Mouse (Mus musculus) kidney, embryonic 16.5 days (tissue): ENCODE measurements around the gene Fhdc1. TPM values are rescaled to one million over a fixed set of nuclear protein-coding genes. Genes with fewer than 3 reads are reported as not detected.

Experiments
- ATAC-seq: fragments of 200-750 bp; cut with Nextera tagmentation; 2 replicates; pipeline ENCODE4 v1.8.0; 2017; ENCODE audit warnings: moderate TSS enrichment; ENCODE audit not compliant: low FRiP score, low TSS enrichment
- H3K27ac ChIP-seq: fragments of 300-500 bp; sonication (generic); 2 replicates; pipeline ENCODE4 v1.5.1; 2014; ENCODE audit warnings: low read length
- H3K27me3 ChIP-seq: fragments of 300-500 bp; sonication (generic); 2 replicates; pipeline ENCODE4 v1.6.1; 2014; ENCODE audit warnings: low read length, control low read depth, mixed read lengths; ENCODE audit not compliant: insufficient read depth
- H3K36me3 ChIP-seq: fragments of 300-500 bp; sonication (generic); 2 replicates; pipeline ENCODE4 v1.6.1; 2014; ENCODE audit warnings: low read length, control low read depth, mixed read lengths; ENCODE audit not compliant: insufficient read depth
- H3K4me1 ChIP-seq: fragments of 300-500 bp; sonication (generic); 2 replicates; pipeline ENCODE4 v1.6.1; 2014; ENCODE audit warnings: low read length, control low read depth, mixed read lengths; ENCODE audit not compliant: insufficient read depth
- H3K4me2 ChIP-seq: fragments of 300-500 bp; sonication (generic); replicated peaks from 2 replicates; pipeline ENCODE4 v1.6.1; 2014; ENCODE audit warnings: low read depth, low read length
- H3K4me3 ChIP-seq: fragments of 300-500 bp; sonication (generic); 2 replicates; pipeline ENCODE4 v1.5.1; 2014; ENCODE audit warnings: mild to moderate bottlenecking, low read length
- H3K9ac ChIP-seq: fragments of 300-500 bp; sonication (generic); replicated peaks from 2 replicates; pipeline ENCODE4 v1.6.1; 2014; ENCODE audit warnings: low read length
- H3K9me3 ChIP-seq: fragments of 300-500 bp; sonication (generic); 2 replicates; pipeline ENCODE4 v1.6.1; 2016; ENCODE audit warnings: low read length, control low read depth
- WGBS: fragments of 180-500 bp; shearing (Covaris S2); extraction: QIAGEN DNeasy Blood & Tissue Kit; methylation state at CpG from one replicate; pipeline ENCODE4 v1.1.7; 2014; 5-methylcytosine and 5-hydroxymethylcytosine counted together
- polyA plus RNA-seq: library from polyadenylated mRNA; unstranded; fragments of >200 nt; fragmentation: Nextera tagmentation; extraction: Ambion mirVana; gene quantifications from 2 replicates; pipeline ENCODE4 v1.2.1, GENCODE M21; 2015

Fhdc1 gene
- polyA plus RNA-seq, 1 experiment from 2014 or later, result 3.9 TPM

- WGBS, result 8% methylated on average over 7 of the region's 7 CpGs
- no peak overlapping the region for H3K9ac ChIP-seq
- H3K27ac ChIP-seq, result no peak overlapping the region
- no peak for ATAC-seq
- no peaks in the 10 kb centered on the region for H3K36me3 ChIP-seq
- no peak overlapping the region for H3K4me3 ChIP-seq
- peaks cover 25% of the 10 kb centered on the region for H3K4me1 ChIP-seq
- peaks cover 25% of the 10 kb centered on the region for H3K27me3 ChIP-seq
- no peaks in the 10 kb centered on the region for H3K9me3 ChIP-seq
- no peak overlapping the region for H3K4me2 ChIP-seq
Measured at GRCm38 (mm10) chr3:84478195-84478594, 2.0 kb downstream of the Fhdc1 start.

- Histone ChIP-seq H3K4me2 (no peak overlapping the region), H3K4me1 (peaks cover 32% of the 10 kb centered on the region), H3K9ac (no peak overlapping the region), H3K9me3 (no peaks in the 10 kb centered on the region), H3K27me3 (peaks cover 25% of the 10 kb centered on the region), H3K27ac (no peak overlapping the region), H3K36me3 (no peaks in the 10 kb centered on the region), H3K4me3 (no peak overlapping the region)
- WGBS, result 92% methylated on average over 1 of the region's 1 CpGs
- ATAC-seq, result no peak
Measured at GRCm38 (mm10) chr3:84477498-84477897, 2.7 kb downstream of the Fhdc1 start.

DNA sequence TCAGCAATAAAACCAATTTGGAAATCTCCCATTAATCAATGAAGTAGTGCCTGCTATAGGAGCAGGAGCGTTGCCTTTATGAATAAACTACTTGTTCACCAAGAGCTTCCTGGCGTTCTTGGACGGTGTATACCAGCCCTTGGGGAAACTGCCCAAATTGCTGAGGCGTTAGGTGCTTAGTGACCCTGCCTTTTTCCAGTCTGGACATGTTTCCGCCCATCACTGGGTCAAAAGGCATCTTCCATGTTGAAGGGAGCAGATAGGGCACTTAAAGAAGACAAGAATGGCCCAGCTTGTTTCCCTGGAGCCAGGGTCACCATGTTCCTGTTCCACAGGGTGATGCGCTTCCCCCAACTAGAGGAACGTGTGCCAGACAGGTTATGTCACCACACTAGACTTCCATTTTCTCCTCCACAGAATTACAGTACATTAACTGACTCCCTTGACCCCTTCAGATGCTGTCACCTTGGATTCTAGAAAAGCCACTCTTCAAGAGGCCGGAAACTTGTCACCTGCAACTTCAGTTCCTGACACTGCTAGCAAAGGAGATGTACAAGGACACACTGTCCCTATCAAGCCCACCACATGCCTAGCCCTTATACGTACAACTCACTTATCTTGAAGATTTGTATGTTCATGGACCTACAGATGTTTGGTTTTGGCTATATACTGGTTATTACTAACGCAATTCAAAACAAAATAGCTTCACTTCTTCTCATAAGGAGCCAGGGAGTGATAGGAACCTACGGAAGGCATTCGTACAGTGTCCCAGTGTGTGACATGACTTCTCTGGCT lies 5.1 kb downstream of the Fhdc1 start:
- H3K9me3 ChIP-seq, result no peaks in the 10 kb centered on the region
- H3K27me3 ChIP-seq, result peaks cover 25% of the 10 kb centered on the region
- ATAC-seq, result no peak
- 89% methylated on average over 12 of the region's 12 CpGs for WGBS
- H3K4me2 ChIP-seq, result no peak overlapping the region
- peaks cover 26% of the 10 kb centered on the region for H3K4me1 ChIP-seq
- no peak overlapping the region for H3K4me3 ChIP-seq
- no peak overlapping the region for H3K9ac ChIP-seq
- H3K27ac ChIP-seq, result no peak overlapping the region
- H3K36me3 ChIP-seq, result no peaks in the 10 kb centered on the region

GRCm38 (mm10) chr3:84474398-84474797 lies 5.8 kb downstream of the Fhdc1 start:
- no peak overlapping the region for H3K4me2 ChIP-seq
- H3K4me1 ChIP-seq, result peaks cover 22% of the 10 kb centered on the region
- H3K9me3 ChIP-seq, result no peaks in the 10 kb centered on the region
- H3K27me3 ChIP-seq, result peaks cover 25% of the 10 kb centered on the region
- WGBS, result 81% methylated on average over 6 of the region's 6 CpGs
- ATAC-seq, result no peak
- H3K9ac ChIP-seq, result no peak overlapping the region
- no peak overlapping the region for H3K27ac ChIP-seq
- no peaks in the 10 kb centered on the region for H3K36me3 ChIP-seq
- H3K4me3 ChIP-seq, result no peak overlapping the region

GRCm38 (mm10) chr3:84472955-84473354 lies 7.3 kb downstream of the Fhdc1 start:
- Histone ChIP-seq H3K9me3 (no peaks in the 10 kb centered on the region), H3K36me3 (no peaks in the 10 kb centered on the region), H3K27me3 (peaks cover 17% of the 10 kb centered on the region), H3K27ac (no peak overlapping the region), H3K4me3 (no peak overlapping the region), H3K4me1 (peaks cover 17% of the 10 kb centered on the region), H3K4me2 (no peak overlapping the region), H3K9ac (no peak overlapping the region)
- 44% methylated on average over 5 of the region's 5 CpGs for WGBS
- ATAC-seq, result no peak

- peaks cover 13% of the 10 kb centered on the region for H3K27me3 ChIP-seq
- no peak for ATAC-seq
- H3K4me1 ChIP-seq, result peaks cover 20% of the 10 kb centered on the region
- H3K9me3 ChIP-seq, result no peaks in the 10 kb centered on the region
- no peaks in the 10 kb centered on the region for H3K36me3 ChIP-seq
- no peak overlapping the region for H3K9ac ChIP-seq
- 41% methylated on average over 3 of the region's 3 CpGs for WGBS
- no peak overlapping the region for H3K4me3 ChIP-seq
- no peak overlapping the region for H3K27ac ChIP-seq
- no peak overlapping the region for H3K4me2 ChIP-seq
Measured at GRCm38 (mm10) chr3:84472527-84472926, 7.7 kb downstream of the Fhdc1 start.

- Histone ChIP-seq H3K36me3 (no peaks in the 10 kb centered on the region), H3K9ac (no peak overlapping the region), H3K27me3 (peaks cover 5% of the 10 kb centered on the region; the same call in 1 of the 2 replicates), H3K4me1 (peaks cover 26% of the 10 kb centered on the region), H3K9me3 (no peaks in the 10 kb centered on the region), H3K4me3 (no peak overlapping the region), H3K27ac (no peak overlapping the region), H3K4me2 (no peak overlapping the region)
- WGBS, result 90% methylated on average over 4 of the region's 4 CpGs
- no peak; the same call in 1 of the 2 replicates for ATAC-seq
Measured at GRCm38 (mm10) chr3:84471146-84471545, 9.1 kb downstream of the Fhdc1 start.

GRCm38 (mm10) chr3:84468111-84468453 lies 12.1 kb downstream of the Fhdc1 start:
- Histone ChIP-seq H3K4me3 (no peak overlapping the region), H3K4me2 (no peak overlapping the region), H3K27me3 (no peaks in the 10 kb centered on the region), H3K9ac (no peak overlapping the region), H3K27ac (peak overlapping the region; percentile 12; the same call in 1 of the 2 replicates), H3K4me1 (peaks cover 17% of the 10 kb centered on the region), H3K36me3 (no peaks in the 10 kb centered on the region), H3K9me3 (no peaks in the 10 kb centered on the region)
- ATAC-seq, result no peak
- WGBS, result 62% methylated on average over 4 of the region's 4 CpGs

DNA sequence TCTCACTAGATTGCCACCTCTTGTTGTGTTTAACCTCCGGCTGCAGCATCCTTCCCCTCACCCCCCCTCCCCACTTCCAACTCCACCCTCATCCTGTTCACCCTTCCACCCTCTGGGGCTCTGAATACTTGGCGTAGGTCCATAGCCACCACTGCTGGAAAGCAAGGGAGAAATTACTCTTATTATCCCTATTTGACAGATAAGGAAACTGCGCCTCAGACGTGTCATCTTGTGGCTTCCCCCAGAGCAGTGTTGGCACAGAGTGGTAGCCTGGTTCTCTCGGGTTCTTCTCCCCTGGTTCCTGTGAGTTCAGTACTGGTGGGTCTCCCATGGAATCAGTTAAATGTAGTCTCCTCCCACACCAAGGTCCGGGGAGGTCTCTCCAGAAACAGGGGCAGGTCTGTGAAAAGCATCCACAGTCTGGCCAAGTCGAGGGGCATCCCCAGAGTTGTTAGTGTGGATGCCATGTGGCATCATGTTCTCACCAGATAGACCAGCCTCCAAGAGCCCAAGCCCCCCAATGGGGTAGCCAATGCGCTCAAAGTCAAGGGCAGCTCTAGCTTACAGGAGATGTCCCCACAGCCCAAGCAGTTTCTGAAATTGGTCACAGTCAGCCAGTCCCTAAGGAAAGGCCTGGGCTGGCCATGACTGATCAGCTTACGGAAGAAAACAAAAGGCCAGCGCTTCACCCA lies 12.7 kb downstream of the Fhdc1 start:
- peak overlapping the region; percentile 13; the same call in 1 of the 2 replicates for H3K4me2 ChIP-seq
- H3K9ac ChIP-seq, result no peak overlapping the region
- H3K36me3 ChIP-seq, result no peaks in the 10 kb centered on the region
- peak overlapping the region; percentile 12; the same call in 1 of the 2 replicates for H3K27ac ChIP-seq
- H3K4me3 ChIP-seq, result no peak overlapping the region
- ATAC-seq, result peak; percentile 56
- WGBS, result 49% methylated on average over 10 of the region's 10 CpGs
- H3K9me3 ChIP-seq, result no peaks in the 10 kb centered on the region
- H3K4me1 ChIP-seq, result peaks cover 11% of the 10 kb centered on the region
- H3K27me3 ChIP-seq, result no peaks in the 10 kb centered on the region
